ENCODE assay signal across 9 mouse cellular contexts in the genomic region with DNA sequence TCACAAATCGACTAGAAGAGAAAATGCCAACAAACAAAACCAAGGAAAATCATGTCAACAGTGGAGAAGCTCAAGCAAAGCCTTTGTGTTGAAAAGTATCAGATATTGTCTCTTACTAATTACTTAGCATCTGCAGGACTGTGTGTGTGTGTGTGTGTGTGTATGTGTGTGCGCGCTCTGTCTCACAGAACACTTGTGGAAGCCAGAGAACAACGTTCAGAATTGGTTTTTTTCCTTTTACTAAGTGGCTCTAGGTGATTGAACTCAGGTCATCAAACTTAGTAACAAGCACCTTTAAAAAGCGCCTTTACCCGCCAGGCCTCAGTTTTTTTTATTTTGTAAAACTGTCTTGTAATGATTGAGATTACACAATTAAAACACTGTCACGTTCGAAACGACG. TPM values are rescaled to one million over a fixed set of nuclear protein-coding genes. Genes with fewer than 3 reads are reported as not detected.
DNase-seq lines count a peak whose midpoint lies in the region; ATAC-seq and TF ChIP-seq lines count a peak whose summit lies in the region.
"Had no signal": no experiment of that assay in that cellular context is flagged by ENCODE, and none has a peak within 500 bp of the region (broad histone marks: within the 10 kb centered on the region; RNA-seq: fewer than 3 reads in every experiment).

No protein-coding gene starts in this region.

- H3K27me3 ChIP-seq in heart, embryonic 12.5 days (replicated peaks), result no peaks in the 10 kb centered on the region
- no peaks in the 10 kb centered on the region for H3K27me3 ChIP-seq in CH12.LX (replicated peaks)
- no peaks in the 10 kb centered on the region for H3K27me3 ChIP-seq in forebrain, embryonic 11.5 days (ENCODE audit: control insufficient read depth, insufficient read depth, low read length)
- no peaks in the 10 kb centered on the region for H3K27me3 ChIP-seq in liver, embryonic 14.5 days (ENCODE audit: control insufficient read depth, insufficient read depth, low read length)
- H3K27me3 ChIP-seq: Patski had no signal

- peaks cover 29% of the 10 kb centered on the region for H3K36me3 ChIP-seq in heart, embryonic 12.5 days
- peaks cover 14 to 29% of the 10 kb centered on the region in 2 experiments for H3K36me3 ChIP-seq in CH12.LX (replicated peaks in 1 of 2; ENCODE audit: control insufficient read depth in 1 of 2, insufficient read depth in 1 of 2, low read length in 1 of 2)
- H3K36me3 ChIP-seq in forebrain, embryonic 11.5 days (ENCODE audit: control insufficient read depth, insufficient read depth, low read length), result peaks cover 20% of the 10 kb centered on the region
- H3K36me3 ChIP-seq in liver, embryonic 14.5 days (replicated peaks; ENCODE audit: control insufficient read depth, insufficient read depth, low read depth), result peaks cover 6% of the 10 kb centered on the region

- peaks cover 9% of the 10 kb centered on the region for H3K79me2 ChIP-seq in CH12.LX (replicated peaks; ENCODE audit: control insufficient read depth, extremely low read depth, insufficient read depth, poor library complexity, severe bottlenecking)

- no peak for TF ChIP-seq RAD21 in CH12.LX (IDR thresholded peaks at IDR 0.05; ENCODE audit: low read depth, low read length)

- no peak for TF ChIP-seq CTCF in CH12.LX (conservative IDR thresholded peaks at IDR 0.05 in 1 of 2, IDR thresholded peaks at IDR 0.05 in 1 of 2; ENCODE audit: low read depth in 2 of 2, low read length in 2 of 2)
- no peak for TF ChIP-seq CTCF in liver, embryonic 14.5 days (IDR thresholded peaks at IDR 0.05; ENCODE audit: low read depth)

- TF ChIP-seq POLR2A in CH12.LX (IDR thresholded peaks at IDR 0.05; ENCODE audit: low read depth, low read length), result no peak

- TF ChIP-seq EP300 in CH12.LX (IDR thresholded peaks at IDR 0.05; ENCODE audit: low read length), result no peak
- TF ChIP-seq EP300 in liver, embryonic 14.5 days (IDR thresholded peaks at IDR 0.05; ENCODE audit: low read depth), result no peak

- no peaks in the 10 kb centered on the region for H3K9me3 ChIP-seq in heart, embryonic 12.5 days (replicated peaks)
- H3K9me3 ChIP-seq in CH12.LX (replicated peaks; ENCODE audit: low read length), result peaks cover 3% of the 10 kb centered on the region
- no peaks in the 10 kb centered on the region; the same call in 1 of the 2 replicates for H3K9me3 ChIP-seq in forebrain, embryonic 11.5 days (ENCODE audit: control insufficient read depth, low read length)
- no peaks in the 10 kb centered on the region for H3K9me3 ChIP-seq in liver, embryonic 14.5 days (ENCODE audit: control insufficient read depth, low read length)

- H3K4me1 ChIP-seq in heart, embryonic 12.5 days (replicated peaks), result peaks cover 6% of the 10 kb centered on the region; the same call in 1 of the 2 replicates
- peaks cover 3 to 14% of the 10 kb centered on the region in 2 experiments; a peak in 3 of 4 replicates for H3K4me1 ChIP-seq in CH12.LX (ENCODE audit: control insufficient read depth in 1 of 2, insufficient read depth in 2 of 2)
- peaks cover 2% of the 10 kb centered on the region; the same call in 1 of the 2 replicates for H3K4me1 ChIP-seq in forebrain, embryonic 11.5 days (replicated peaks; ENCODE audit: control insufficient read depth, insufficient read depth, low read length)
- peaks cover 7 to 8% of the 10 kb centered on the region in 2 experiments for H3K4me1 ChIP-seq in liver, embryonic 14.5 days (replicated peaks; ENCODE audit: control insufficient read depth in 2 of 2, insufficient read depth in 2 of 2, low read length in 1 of 2)

- dilution Hi-C loops in CH12.LX (cut with MboI; ENCODE audit: extremely low pct_ligation_motif_present, extremely low pct_unique_long_range_greater_than_20kb, low sequenced_read_pairs), result no loop called here

- DNase-seq in heart, postnatal 36 days, result no peak
- DNase-seq in CH12.LX (ENCODE audit: extremely low read depth), result no peak
- DNase-seq in forebrain, embryonic 11.5 days (ENCODE audit: low spot score), result no peak
- DNase-seq in liver, embryonic 14.5 days (ENCODE audit: low read depth in 3 of 3, low spot score in 3 of 3), result no peak
- DNase-seq in gastrocnemius, postnatal 10 days, result no peak
- no peak for DNase-seq in frontal cortex, postnatal 10 days (ENCODE audit: low spot score in 2 of 2)

- H3K9ac ChIP-seq in heart, embryonic 12.5 days, result 0 out of 2 replicates have a peak overlapping the region, but pooled peaks have one; percentile 96
- H3K9ac ChIP-seq in CH12.LX (ENCODE audit: insufficient read depth, low read depth), result peak overlapping the region; percentile 87; the same call in 1 of the 2 replicates
- H3K9ac ChIP-seq in forebrain, embryonic 11.5 days (ENCODE audit: low read length), result peak overlapping the region; percentile 99
- no peak overlapping the region; the same call in 1 of the 2 replicates for H3K9ac ChIP-seq in liver, embryonic 14.5 days (replicated peaks)

- intact Hi-C loops in heart, postnatal 36 days (cut with DNase I), result loop anchor here (10.0 kb wide), 1 partner anchor 1493 kb away; the partner anchor contains the start of gene Mad2l1

- 40% methylated on average over 10 of the region's 10 CpGs for WGBS in heart, embryonic 12.5 days
- 43% methylated on average over 10 of the region's 10 CpGs for WGBS in forebrain, embryonic 11.5 days
- 36% methylated on average over 10 of the region's 10 CpGs for WGBS in liver, embryonic 14.5 days (ENCODE audit: insufficient replicate concordance)

- peak overlapping the region; percentile 88 for H3K4me3 ChIP-seq in heart, embryonic 12.5 days
- H3K4me3 ChIP-seq in CH12.LX (replicated peaks in 1 of 3; ENCODE audit: low read depth in 2 of 3, low read length in 2 of 3, poor library complexity in 1 of 3), result peak overlapping the region; percentile 38 to 87 (median 83)
- H3K4me3 ChIP-seq in forebrain, embryonic 11.5 days (ENCODE audit: low read depth, low read length), result peak overlapping the region; percentile 81
- H3K4me3 ChIP-seq in liver, embryonic 14.5 days (ENCODE audit: insufficient read depth in 1 of 2, low read depth in 2 of 2, low read length in 2 of 2), result peak overlapping the region; percentile 69 to 98; a peak in 3 of 4 replicates

- peak overlapping the region; percentile 70 for H3K4me2 ChIP-seq in heart, embryonic 12.5 days
- H3K4me2 ChIP-seq in CH12.LX (ENCODE audit: insufficient read depth, low read depth, poor library complexity, severe bottlenecking), result peak overlapping the region; percentile 61; the same call in 1 of the 2 replicates
- H3K4me2 ChIP-seq in forebrain, embryonic 11.5 days (ENCODE audit: low read depth, low read length, severe bottlenecking), result peak overlapping the region; percentile 72; the same call in 1 of the 2 replicates
- peak overlapping the region; percentile 83 for H3K4me2 ChIP-seq in liver, embryonic 14.5 days (ENCODE audit: low read depth)

- H3K27ac ChIP-seq in heart, embryonic 12.5 days (ENCODE audit: poor library complexity, severe bottlenecking), result no peak overlapping the region
- no peak overlapping the region for H3K27ac ChIP-seq in CH12.LX (ENCODE audit: insufficient read depth, low read depth)
- peak overlapping the region; percentile 96; the same call in 1 of the 2 replicates for H3K27ac ChIP-seq in forebrain, embryonic 11.5 days (ENCODE audit: low read depth, low read length)
- H3K27ac ChIP-seq in liver, embryonic 14.5 days, result no peak overlapping the region

- no peak for ATAC-seq in heart, embryonic 12.5 days (ENCODE audit: insufficient number of reproducible peaks, low FRiP score)
- ATAC-seq in forebrain, embryonic 11.5 days (replicated peaks; ENCODE audit: low FRiP score), result peak; percentile 19
- ATAC-seq in liver, embryonic 14.5 days (ENCODE audit: insufficient read depth), result no peak
- no peak for ATAC-seq in inflammation-experienced regulatory T-cells, adult 6 months

- in situ Hi-C loops in CH12.LX (cut with MboI; ENCODE audit: low pct_ligation_motif_present, low pct_unique_long_range_greater_than_20kb, low sequenced_read_pairs), result no loop called here

TF ChIP-seq in CH12.LX, 34 proteins besides CTCF, POLR2A, EP300 and RAD21:
- TF ChIP-seq HCFC1 (IDR thresholded peaks at IDR 0.05; ENCODE audit: low read depth, low read length) (no peak), USF2 (conservative IDR thresholded peaks at IDR 0.05; ENCODE audit: low read depth, low read length) (no peak), SMC3 (IDR thresholded peaks at IDR 0.05; ENCODE audit: low read depth, low read length) (no peak), CHD2 (IDR thresholded peaks at IDR 0.05; ENCODE audit: low read length) (no peak), MYC (IDR thresholded peaks at IDR 0.05; ENCODE audit: low read depth, low read length) (no peak), MAZ (IDR thresholded peaks at IDR 0.05; ENCODE audit: low read depth, low read length) (no peak), MXI1 (IDR thresholded peaks at IDR 0.05; ENCODE audit: low read depth, low read length) (no peak), ZC3H11A (IDR thresholded peaks at IDR 0.05; ENCODE audit: low read depth, low read length) (no peak), ZMIZ1 (IDR thresholded peaks at IDR 0.05; ENCODE audit: low read depth, low read length) (no peak), IRF4 (IDR thresholded peaks at IDR 0.05; ENCODE audit: low read depth, low read length) (no peak), CHD1 (IDR thresholded peaks at IDR 0.05; ENCODE audit: low read depth, low read length) (no peak), UBTF (IDR thresholded peaks at IDR 0.05; ENCODE audit: low read depth, low read length) (no peak), E2F4 (IDR thresholded peaks at IDR 0.05; ENCODE audit: insufficient replicate concordance, low read depth, low read length) (no peak), NRF1 (IDR thresholded peaks at IDR 0.05; ENCODE audit: low read depth, low read length) (no peak), ZNF384 (IDR thresholded peaks at IDR 0.05; ENCODE audit: low read depth, low read length) (no peak), ETS1 (conservative IDR thresholded peaks at IDR 0.05; ENCODE audit: low read depth, low read length) (no peak)

RNA-seq across cellular contexts. Expression of gene Smarcad1, which starts 0.5 kb away (rescaled TPM):
- 62.7 and 68.5 TPM in 2 replicates for polyA plus RNA-seq in heart, embryonic 12.5 days (2016; fragmentation: Nextera tagmentation; extraction: Ambion mirVana)
- 10 to 100 TPM; 19.0 to 20.3 TPM for total RNA-seq in heart, postnatal 36 days (2021)
- total RNA-seq in CH12.LX (2012; rRNA removed) (30.2 and 37.2 TPM in 2 replicates), CH12.LX (2014; rRNA removed) (51.3 and 57.4 TPM in 2 replicates)
- polyA plus RNA-seq in CH12.LX (2012; ENCODE audit: insufficient read length, low read depth), result 39.8 and 43.9 TPM in 2 replicates
- polyA plus RNA-seq in forebrain, embryonic 11.5 days (2014; fragmentation: Nextera tagmentation; extraction: Ambion mirVana), result 119 and 133 TPM in 2 replicates
- polyA plus RNA-seq in liver, embryonic 14.5 days (2012; rRNA removed), result 10.3 and 14.2 TPM in 2 replicates
- 17.6 and 18.7 TPM in 2 replicates for polyA plus RNA-seq in liver, embryonic 14.5 days (2014; fragmentation: Nextera tagmentation; extraction: Ambion mirVana)
- polyA plus RNA-seq in inflammation-experienced regulatory T-cells, adult 6 months (2017; shearing (Covaris generic)), result 10 to 100 TPM; 33.8 to 56.1 (median 35.1) TPM
- total RNA-seq in gastrocnemius, postnatal 10 days (2021), result 10 to 100 TPM; 17.2 to 24.7 TPM
